Mouse (Mus musculus): ENCODE measurements around the gene Cel. TPM values are rescaled to one million over a fixed set of nuclear protein-coding genes. Genes with fewer than 3 reads are reported as not detected.
"Not testable (repeated sequence)": the region's sequence is repeated elsewhere in the genome, so short reads cannot be mapped to it uniquely, and the experiment has no call there.

Gene Cel
- total RNA-seq, 4 experiments from 2014 or later = not detected

GRCm38 (mm10) chr2:28521571-28522151, 41.5 kb downstream of the Cel start:
- DNase-seq (ENCODE audit: low spot score in 2 of 2) = peak in 1 of 2 experiments; percentile 87

GRCm38 (mm10) chr2:28520581-28520980, 42.6 kb downstream of the Cel start:
- no peak for DNase-seq (ENCODE audit: low spot score in 2 of 2)

GRCm38 (mm10) chr2:28518231-28518630, 45.0 kb downstream of the Cel start:
- DNase-seq (ENCODE audit: low spot score in 2 of 2) = peak in 1 of 2 experiments; percentile 89

- DNase-seq (ENCODE audit: low spot score in 2 of 2) = no peak
Observed at GRCm38 (mm10) chr2:28517206-28517909, 45.8 kb downstream of the Cel start.

- DNase-seq (ENCODE audit: low spot score in 2 of 2) = peak in 1 of 2 experiments; percentile 70
Observed at GRCm38 (mm10) chr2:28514489-28514888, 48.7 kb downstream of the Cel start.

GRCm38 (mm10) chr2:28513431-28514370, 49.5 kb downstream of the Cel start:
- peak; percentile 27 to 36 for DNase-seq (ENCODE audit: low spot score in 2 of 2)

GRCm38 (mm10) chr2:28512798-28513401, 50.3 kb downstream of the Cel start, which contains the start of gene Ralgds:
Gene Ralgds, plus strand, starts transcription at chr2:28513125.
- DNase-seq (ENCODE audit: low spot score in 2 of 2) = peak in 1 of 2 experiments; percentile 57

- not testable (repeated sequence) for DNase-seq (ENCODE audit: low spot score in 2 of 2)
Observed at GRCm38 (mm10) chr2:28511600-28511999, 51.6 kb downstream of the Cel start.

- DNase-seq (ENCODE audit: low spot score in 2 of 2) = peak in 1 of 2 experiments; percentile 2
Observed at GRCm38 (mm10) chr2:28506291-28506690, 56.9 kb downstream of the Cel start.

- DNase-seq (ENCODE audit: low spot score in 2 of 2) = no peak
Observed at GRCm38 (mm10) chr2:28505795-28506194, 57.4 kb downstream of the Cel start, which contains the start of gene Gm10134. Gene Gm10134, plus strand, starts transcription at chr2:28506095.

Small RNA genes lying within 50 kb of the gene (microRNA-seq; reads per million reads assigned to microRNA genes)
- 0 reads per million in 2 experiments for gene Gm22824

Other genes starting within 250 kb of the Cel start
- 10 to 100 TPM; 23.4 to 29.3 (median 26.5) TPM for gene Ppp1r26, start 116.6 kb downstream of the Cel start, total RNA-seq (2022)
- 1 to 10 TPM; 2.4 to 6.3 (median 3.1) TPM for gene 1700007K13Rik, start 97.1 kb downstream of the Cel start, total RNA-seq (2022)
- 10 to 100 TPM; 37.5 to 40.1 (median 38.5) TPM for gene Mrps2, start 95.3 kb downstream of the Cel start, total RNA-seq (2022)
- gene Gbgt1, start 66.5 kb downstream of the Cel start, total RNA-seq (2022) = 1 to 10 TPM; 2.9 to 4.4 (median 3.5) TPM
- gene Gm10134, start 57.3 kb downstream of the Cel start, total RNA-seq (2022) = 1 to 10 TPM in 2 of 4 experiments, not detected in 2; 1.7 to 3.6 TPM
- 100 to 1,000 TPM in 1 of 4 experiments, 10 to 100 TPM in 3; 89.1 to 103 (median 96.7) TPM for gene Ralgds, start 50.3 kb downstream of the Cel start, total RNA-seq (2022)
- 10 to 100 TPM; 18.0 to 19.4 (median 19.2) TPM for gene Gtf3c5, start 20.3 kb upstream of the Cel start, total RNA-seq (2022)
- not detected for gene Gfi1b, start 58.6 kb upstream of the Cel start, total RNA-seq (2022)
- 10 to 100 TPM; 54.1 to 61.6 (median 57.4) TPM for gene Tsc1, start 77.8 kb upstream of the Cel start, total RNA-seq (2022)
- 1 to 10 TPM in 2 of 4 experiments, under 1 TPM in 2; 0.55 to 2.1 (median 1.1) TPM for gene Spaca9, start 136.3 kb upstream of the Cel start, total RNA-seq (2022)
- 1 to 10 TPM; 1.7 to 2.6 (median 2.4) TPM for gene Ak8, start 136.8 kb upstream of the Cel start, total RNA-seq (2022)